ENCODE assay signal across 8 mouse cellular contexts in the genomic region with DNA sequence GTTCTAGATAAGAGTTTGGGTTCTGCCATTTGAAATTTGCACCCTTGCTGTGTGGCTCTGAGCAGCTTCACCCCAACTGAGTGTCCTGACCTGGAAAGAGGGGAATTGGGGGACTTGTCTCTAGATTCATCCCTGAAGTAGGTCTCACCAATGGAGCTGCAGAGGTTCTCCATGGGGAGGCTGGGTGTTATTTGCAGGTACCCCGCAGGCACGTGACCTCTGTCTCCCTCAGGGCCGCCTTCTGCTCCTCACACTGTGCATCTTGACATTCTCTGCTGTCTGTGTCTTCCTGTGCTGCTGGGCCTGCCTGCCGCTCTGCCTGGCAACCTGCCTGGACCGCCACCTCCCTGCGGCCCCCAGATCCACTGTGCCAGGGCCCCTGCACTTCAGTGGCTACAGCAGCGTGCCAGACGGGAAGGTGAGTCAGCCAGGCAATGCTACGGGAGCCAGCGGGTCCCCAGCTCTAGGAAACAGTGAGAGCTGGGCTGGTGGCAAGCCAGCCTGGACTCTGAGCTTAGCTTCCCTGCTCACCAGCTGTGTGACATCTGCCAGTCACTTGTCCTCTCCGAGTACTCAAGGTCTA. TPM values are rescaled to one million over a fixed set of nuclear protein-coding genes. Genes with fewer than 3 reads are reported as not detected.
A peak's percentile ranks its signal among the peaks of the same experiment; 100 is the strongest.
DNase-seq lines count a peak whose midpoint lies in the region; ATAC-seq and TF ChIP-seq lines count a peak whose summit lies in the region.

No protein-coding gene starts in this region.

- no peaks in the 10 kb centered on the region for H3K27me3 ChIP-seq in embryonic facial prominence, embryonic 13.5 days
- peaks cover 15% of the 10 kb centered on the region for H3K27me3 ChIP-seq in embryonic facial prominence, embryonic 10.5 days (replicated peaks; ENCODE audit: low read depth, poor library complexity, severe bottlenecking)
- H3K27me3 ChIP-seq in lung, postnatal 0 days (replicated peaks; ENCODE audit: insufficient read depth, low read length), result no peaks in the 10 kb centered on the region
- H3K27me3 ChIP-seq in liver, embryonic 12.5 days (replicated peaks), result no peaks in the 10 kb centered on the region

- H3K9ac ChIP-seq in embryonic facial prominence, embryonic 13.5 days, result no peak overlapping the region
- no peak overlapping the region for H3K9ac ChIP-seq in lung, postnatal 0 days (replicated peaks; ENCODE audit: low read depth)
- no peak overlapping the region for H3K9ac ChIP-seq in liver, embryonic 12.5 days

- no peak for ATAC-seq in embryonic facial prominence, embryonic 13.5 days (ENCODE audit: insufficient number of reproducible peaks, insufficient read depth, low FRiP score, low TSS enrichment, low read depth)
- ATAC-seq in lung, postnatal 0 days, result no peak
- ATAC-seq in liver, embryonic 12.5 days, result no peak

- no peak overlapping the region for H3K4me3 ChIP-seq in embryonic facial prominence, embryonic 13.5 days
- no peak overlapping the region; the same call in 1 of the 2 replicates for H3K4me3 ChIP-seq in embryonic facial prominence, embryonic 10.5 days
- H3K4me3 ChIP-seq in lung, postnatal 0 days (ENCODE audit: low read depth, low read length), result no peak overlapping the region
- no peak overlapping the region for H3K4me3 ChIP-seq in liver, embryonic 12.5 days

- no peak for TF ChIP-seq EP300 in lung, postnatal 0 days (IDR thresholded peaks at IDR 0.05)

- H3K27ac ChIP-seq in embryonic facial prominence, embryonic 13.5 days, result no peak overlapping the region
- no peak overlapping the region for H3K27ac ChIP-seq in embryonic facial prominence, embryonic 10.5 days (replicated peaks)
- no peak overlapping the region for H3K27ac ChIP-seq in lung, postnatal 0 days (ENCODE audit: low read length)
- no peak overlapping the region for H3K27ac ChIP-seq in liver, embryonic 12.5 days

- no peaks in the 10 kb centered on the region for H3K9me3 ChIP-seq in embryonic facial prominence, embryonic 13.5 days
- H3K9me3 ChIP-seq in embryonic facial prominence, embryonic 10.5 days, result no peaks in the 10 kb centered on the region
- H3K9me3 ChIP-seq in lung, postnatal 0 days (ENCODE audit: low read length), result no peaks in the 10 kb centered on the region
- no peaks in the 10 kb centered on the region for H3K9me3 ChIP-seq in liver, embryonic 12.5 days (replicated peaks)

- DNase-seq in embryonic facial prominence, embryonic 10.5 days (ENCODE audit: low spot score), result no peak
- DNase-seq in lung, postnatal 0 days (ENCODE audit: low spot score), result peak; percentile 45
- no peak for DNase-seq in lung, postnatal 36 days
- peak; percentile 86 to 91 for DNase-seq in cerebellum, postnatal 36 days
- DNase-seq in embryo, embryonic 10 days (ENCODE audit: low spot score), result no peak
- no peak for DNase-seq in ovary, adult 18-20 months (ENCODE audit: low spot score)

- WGBS in embryonic facial prominence, embryonic 13.5 days, result 64% methylated on average over 11 of the region's 11 CpGs
- WGBS in embryonic facial prominence, embryonic 10.5 days, result 71% methylated on average over 11 of the region's 11 CpGs
- WGBS in lung, postnatal 0 days, result 32% methylated on average over 11 of the region's 11 CpGs
- WGBS in liver, embryonic 12.5 days (ENCODE audit: insufficient replicate concordance), result 72% methylated on average over 11 of the region's 11 CpGs

- H3K4me1 ChIP-seq in embryonic facial prominence, embryonic 13.5 days, result peaks cover 27% of the 10 kb centered on the region
- H3K4me1 ChIP-seq in embryonic facial prominence, embryonic 10.5 days, result peaks cover 39% of the 10 kb centered on the region
- peaks cover 15% of the 10 kb centered on the region for H3K4me1 ChIP-seq in lung, postnatal 0 days (ENCODE audit: insufficient read depth, low read depth, low read length)
- H3K4me1 ChIP-seq in liver, embryonic 12.5 days, result peaks cover 40% of the 10 kb centered on the region

- peaks cover 25% of the 10 kb centered on the region for H3K36me3 ChIP-seq in embryonic facial prominence, embryonic 13.5 days
- peaks cover 17% of the 10 kb centered on the region for H3K36me3 ChIP-seq in embryonic facial prominence, embryonic 10.5 days (replicated peaks)
- H3K36me3 ChIP-seq in lung, postnatal 0 days (ENCODE audit: insufficient read depth, low read length), result 0 out of 2 replicates have a peak, but pooled peaks cover 2% of the 10 kb centered on the region
- H3K36me3 ChIP-seq in liver, embryonic 12.5 days, result peaks cover 21% of the 10 kb centered on the region

- H3K4me2 ChIP-seq in embryonic facial prominence, embryonic 13.5 days, result peak overlapping the region; percentile 75
- peak overlapping the region; percentile 20 for H3K4me2 ChIP-seq in lung, postnatal 0 days (replicated peaks; ENCODE audit: low read depth, low read length)
- peak overlapping the region; percentile 94; the same call in 1 of the 2 replicates for H3K4me2 ChIP-seq in liver, embryonic 12.5 days

- no peak for TF ChIP-seq CTCF in lung, postnatal 0 days (IDR thresholded peaks at IDR 0.05)

RNA-seq across cellular contexts. Expression of a gene that starts 2.4 kb away (rescaled TPM):
- 33.1 and 34.7 TPM in 2 replicates for polyA plus RNA-seq in embryonic facial prominence, embryonic 13.5 days (2015; fragmentation: Nextera tagmentation; extraction: Ambion mirVana)
- 25.1 and 26.4 TPM in 2 replicates for polyA plus RNA-seq in embryonic facial prominence, embryonic 10.5 days (2016; fragmentation: Nextera tagmentation; extraction: Ambion mirVana)
- 32.0 and 38.9 TPM in 2 replicates for polyA plus RNA-seq in lung, postnatal 0 days (2015; fragmentation: Nextera tagmentation; extraction: Ambion mirVana)
- polyA plus RNA-seq in liver, embryonic 12.5 days (2016; fragmentation: Nextera tagmentation; extraction: Ambion mirVana), result 17.5 and 18.9 TPM in 2 replicates

RNA-seq across cellular contexts. Expression of a gene that starts 10.2 kb away (rescaled TPM):
- polyA plus RNA-seq in embryonic facial prominence, embryonic 13.5 days (2015; fragmentation: Nextera tagmentation; extraction: Ambion mirVana), result 29.9 and 35.1 TPM in 2 replicates
- polyA plus RNA-seq in embryonic facial prominence, embryonic 10.5 days (2016; fragmentation: Nextera tagmentation; extraction: Ambion mirVana), result 17.1 and 17.3 TPM in 2 replicates
- polyA plus RNA-seq in lung, postnatal 0 days (2015; fragmentation: Nextera tagmentation; extraction: Ambion mirVana), result 13.4 and 14.4 TPM in 2 replicates
- polyA plus RNA-seq in liver, embryonic 12.5 days (2016; fragmentation: Nextera tagmentation; extraction: Ambion mirVana), result 14.5 and 15.4 TPM in 2 replicates

RNA-seq across cellular contexts. Expression of a gene that starts 13.8 kb away (rescaled TPM):
- polyA plus RNA-seq in embryonic facial prominence, embryonic 13.5 days (2015; fragmentation: Nextera tagmentation; extraction: Ambion mirVana), result 0.18 TPM in 1 of 2 replicates, not detected in the other
- polyA plus RNA-seq in embryonic facial prominence, embryonic 10.5 days (2016; fragmentation: Nextera tagmentation; extraction: Ambion mirVana), result 0.11 TPM in 2 replicates
- not detected in 2 replicates for polyA plus RNA-seq in lung, postnatal 0 days (2015; fragmentation: Nextera tagmentation; extraction: Ambion mirVana)
- not detected in 2 replicates for polyA plus RNA-seq in liver, embryonic 12.5 days (2016; fragmentation: Nextera tagmentation; extraction: Ambion mirVana)

RNA-seq across cellular contexts. Expression of a gene that starts 14.7 kb away (rescaled TPM):
- 0.92 and 1.1 TPM in 2 replicates for polyA plus RNA-seq in embryonic facial prominence, embryonic 13.5 days (2015; fragmentation: Nextera tagmentation; extraction: Ambion mirVana)
- 2.0 and 2.1 TPM in 2 replicates for polyA plus RNA-seq in embryonic facial prominence, embryonic 10.5 days (2016; fragmentation: Nextera tagmentation; extraction: Ambion mirVana)
- polyA plus RNA-seq in lung, postnatal 0 days (2015; fragmentation: Nextera tagmentation; extraction: Ambion mirVana), result not detected in 2 replicates
- polyA plus RNA-seq in liver, embryonic 12.5 days (2016; fragmentation: Nextera tagmentation; extraction: Ambion mirVana), result 0.13 TPM in 1 of 2 replicates, not detected in the other

RNA-seq across cellular contexts. Expression of a gene that starts 18.6 kb away (rescaled TPM):
- 112 and 116 TPM in 2 replicates for polyA plus RNA-seq in embryonic facial prominence, embryonic 13.5 days (2015; fragmentation: Nextera tagmentation; extraction: Ambion mirVana)
- polyA plus RNA-seq in embryonic facial prominence, embryonic 10.5 days (2016; fragmentation: Nextera tagmentation; extraction: Ambion mirVana), result 109 and 111 TPM in 2 replicates
- polyA plus RNA-seq in lung, postnatal 0 days (2015; fragmentation: Nextera tagmentation; extraction: Ambion mirVana), result 103 and 112 TPM in 2 replicates
- polyA plus RNA-seq in liver, embryonic 12.5 days (2016; fragmentation: Nextera tagmentation; extraction: Ambion mirVana), result 69.5 and 73.8 TPM in 2 replicates

Comparison
In these comparisons a context has a peak if more than half of its experiments do, and no peak if none do; other contexts are left out.
1. DNase-seq: peak in lung, postnatal 0 days (single experiment) and cerebellum, postnatal 36 days (2 of 2); none in embryonic facial prominence, embryonic 10.5 days (single experiment), lung, postnatal 36 days (single experiment), embryo, embryonic 10 days (single experiment) and ovary, adult 18-20 months (single experiment).
2. H3K4me2 ChIP-seq: peak in every context shown above with its lines; median percentile 94 in liver, embryonic 12.5 days; 75 in embryonic facial prominence, embryonic 13.5 days; 20 in lung, postnatal 0 days.